Mouse (Mus musculus): ENCODE results near the gene Rps6kb2. TPM values are rescaled to one million over a fixed set of nuclear protein-coding genes. Genes with fewer than 3 reads are reported as not detected.

Rps6kb2 gene
- total RNA-seq, 2 experiments from 2014 or later, result 34.8 to 39.8 TPM

Other genes starting within 250 kb of the Rps6kb2 start
Only the 30 nearest of the 32 such genes appear.
- gene Unc93b1, start 228.2 kb downstream of the Rps6kb2 start, total RNA-seq (2015; ENCODE audit: low replicate concordance), result 28.5 and 29.3 TPM in 2 replicates
- gene Unc93b1, start 228.2 kb downstream of the Rps6kb2 start, total RNA-seq (2017; ENCODE audit: low replicate concordance), result 28.2 and 34.4 TPM in 2 replicates
- 3.6 TPM in 1 of 2 replicates, not detected in the other for gene Aldh3b3, start 204.7 kb downstream of the Rps6kb2 start, total RNA-seq (2015; ENCODE audit: low replicate concordance)
- not detected in 2 replicates for gene Aldh3b3, start 204.7 kb downstream of the Rps6kb2 start, total RNA-seq (2017; ENCODE audit: low replicate concordance)
- 1.3 and 6.5 TPM in 2 replicates for gene Aldh3b2, start 191.0 kb downstream of the Rps6kb2 start, total RNA-seq (2015; ENCODE audit: low replicate concordance)
- 1.1 and 2.4 TPM in 2 replicates for gene Aldh3b2, start 191.0 kb downstream of the Rps6kb2 start, total RNA-seq (2017; ENCODE audit: low replicate concordance)
- not detected in 2 replicates for gene Acy3, start 176.8 kb downstream of the Rps6kb2 start, total RNA-seq (2015; ENCODE audit: low replicate concordance)
- gene Acy3, start 176.8 kb downstream of the Rps6kb2 start, total RNA-seq (2017; ENCODE audit: low replicate concordance), result not detected in 2 replicates
- not detected in 2 replicates for gene Tbx10, start 170.6 kb downstream of the Rps6kb2 start, total RNA-seq (2015; ENCODE audit: low replicate concordance)
- gene Tbx10, start 170.6 kb downstream of the Rps6kb2 start, total RNA-seq (2017; ENCODE audit: low replicate concordance), result not detected in 2 replicates
- not detected in 2 replicates for gene Nudt8, start 162.8 kb downstream of the Rps6kb2 start, total RNA-seq (2015; ENCODE audit: low replicate concordance)
- gene Nudt8, start 162.8 kb downstream of the Rps6kb2 start, total RNA-seq (2017; ENCODE audit: low replicate concordance), result 1.4 TPM in 1 of 2 replicates, not detected in the other
- gene Gm49405, start 162.7 kb downstream of the Rps6kb2 start, total RNA-seq (2015; ENCODE audit: low replicate concordance), result not detected in 2 replicates
- gene Gm49405, start 162.7 kb downstream of the Rps6kb2 start, total RNA-seq (2017; ENCODE audit: low replicate concordance), result 0.90 TPM in 1 of 2 replicates, not detected in the other
- 0.42 TPM in 1 of 2 replicates, not detected in the other for gene Doc2g, start 160.0 kb downstream of the Rps6kb2 start, total RNA-seq (2015; ENCODE audit: low replicate concordance)
- 3.0 TPM in 1 of 2 replicates, not detected in the other for gene Doc2g, start 160.0 kb downstream of the Rps6kb2 start, total RNA-seq (2017; ENCODE audit: low replicate concordance)
- 77.1 and 96.6 TPM in 2 replicates for gene Ndufv1, start 150.5 kb downstream of the Rps6kb2 start, total RNA-seq (2015; ENCODE audit: low replicate concordance)
- 161 and 207 TPM in 2 replicates for gene Ndufv1, start 150.5 kb downstream of the Rps6kb2 start, total RNA-seq (2017; ENCODE audit: low replicate concordance)
- 115 and 185 TPM in 2 replicates for gene Gstp1, start 125.4 kb downstream of the Rps6kb2 start, total RNA-seq (2015; ENCODE audit: low replicate concordance)
- 22.8 and 23.9 TPM in 2 replicates for gene Gstp1, start 125.4 kb downstream of the Rps6kb2 start, total RNA-seq (2017; ENCODE audit: low replicate concordance)
- 3.2 TPM in 1 of 2 replicates, not detected in the other for gene Gstp2, start 117.3 kb downstream of the Rps6kb2 start, total RNA-seq (2015; ENCODE audit: low replicate concordance)
- 3.2 TPM in 1 of 2 replicates, not detected in the other for gene Gstp2, start 117.3 kb downstream of the Rps6kb2 start, total RNA-seq (2017; ENCODE audit: low replicate concordance)
- gene Gstp3, start 103.8 kb downstream of the Rps6kb2 start, total RNA-seq (2015; ENCODE audit: low replicate concordance), result 8.8 and 15.9 TPM in 2 replicates
- gene Gstp3, start 103.8 kb downstream of the Rps6kb2 start, total RNA-seq (2017; ENCODE audit: low replicate concordance), result 16.8 and 19.8 TPM in 2 replicates
- gene Cabp2, start 81.8 kb downstream of the Rps6kb2 start, total RNA-seq (2015; ENCODE audit: low replicate concordance), result not detected in 2 replicates
- not detected in 2 replicates for gene Cabp2, start 81.8 kb downstream of the Rps6kb2 start, total RNA-seq (2017; ENCODE audit: low replicate concordance)
- 118 and 124 TPM in 2 replicates for gene Cdk2ap2, start 66.2 kb downstream of the Rps6kb2 start, total RNA-seq (2015; ENCODE audit: low replicate concordance)
- gene Cdk2ap2, start 66.2 kb downstream of the Rps6kb2 start, total RNA-seq (2017; ENCODE audit: low replicate concordance), result 17.9 and 36.3 TPM in 2 replicates
- gene Pitpnm1, start 63.4 kb downstream of the Rps6kb2 start, total RNA-seq (2015; ENCODE audit: low replicate concordance), result 56.6 and 67.1 TPM in 2 replicates
- 33.9 and 60.9 TPM in 2 replicates for gene Pitpnm1, start 63.4 kb downstream of the Rps6kb2 start, total RNA-seq (2017; ENCODE audit: low replicate concordance)
- 33.5 and 72.1 TPM in 2 replicates for gene Aip, start 37.5 kb downstream of the Rps6kb2 start, total RNA-seq (2015; ENCODE audit: low replicate concordance)
- 41.2 and 41.8 TPM in 2 replicates for gene Aip, start 37.5 kb downstream of the Rps6kb2 start, total RNA-seq (2017; ENCODE audit: low replicate concordance)
- 1.1 TPM in 1 of 2 replicates, not detected in the other for gene Gpr152, start 23.6 kb downstream of the Rps6kb2 start, total RNA-seq (2015; ENCODE audit: low replicate concordance)
- gene Gpr152, start 23.6 kb downstream of the Rps6kb2 start, total RNA-seq (2017; ENCODE audit: low replicate concordance), result not detected in 2 replicates
- gene Cabp4, start 19.3 kb downstream of the Rps6kb2 start, total RNA-seq (2015; ENCODE audit: low replicate concordance), result not detected in 2 replicates
- gene Cabp4, start 19.3 kb downstream of the Rps6kb2 start, total RNA-seq (2017; ENCODE audit: low replicate concordance), result not detected in 2 replicates
- gene Coro1b, start 14.7 kb downstream of the Rps6kb2 start, total RNA-seq (2015; ENCODE audit: low replicate concordance), result 68.3 and 83.3 TPM in 2 replicates
- 8.5 and 48.9 TPM in 2 replicates for gene Coro1b, start 14.7 kb downstream of the Rps6kb2 start, total RNA-seq (2017; ENCODE audit: low replicate concordance)
- 66.3 and 73.4 TPM in 2 replicates for gene Ptprcap, start 9.8 kb downstream of the Rps6kb2 start, total RNA-seq (2015; ENCODE audit: low replicate concordance)
- gene Ptprcap, start 9.8 kb downstream of the Rps6kb2 start, total RNA-seq (2017; ENCODE audit: low replicate concordance), result 14.4 and 38.8 TPM in 2 replicates
- gene Carns1, start 12.1 kb upstream of the Rps6kb2 start, total RNA-seq (2015; ENCODE audit: low replicate concordance), result 0.72 and 2.5 TPM in 2 replicates
- 0.13 and 1.5 TPM in 2 replicates for gene Carns1, start 12.1 kb upstream of the Rps6kb2 start, total RNA-seq (2017; ENCODE audit: low replicate concordance)
- 8.0 and 31.0 TPM in 2 replicates for gene Tbc1d10c, start 27.9 kb upstream of the Rps6kb2 start, total RNA-seq (2015; ENCODE audit: low replicate concordance)
- 6.2 and 14.2 TPM in 2 replicates for gene Tbc1d10c, start 27.9 kb upstream of the Rps6kb2 start, total RNA-seq (2017; ENCODE audit: low replicate concordance)
- 181 and 188 TPM in 2 replicates for gene Ppp1ca, start 28.7 kb upstream of the Rps6kb2 start, total RNA-seq (2015; ENCODE audit: low replicate concordance)
- 185 and 268 TPM in 2 replicates for gene Ppp1ca, start 28.7 kb upstream of the Rps6kb2 start, total RNA-seq (2017; ENCODE audit: low replicate concordance)
- 44.0 and 54.1 TPM in 2 replicates for gene Rad9a, start 38.3 kb upstream of the Rps6kb2 start, total RNA-seq (2015; ENCODE audit: low replicate concordance)
- 27.5 and 41.6 TPM in 2 replicates for gene Rad9a, start 38.3 kb upstream of the Rps6kb2 start, total RNA-seq (2017; ENCODE audit: low replicate concordance)
- gene Clcf1, start 50.9 kb upstream of the Rps6kb2 start, total RNA-seq (2015; ENCODE audit: low replicate concordance), result not detected in 2 replicates
- gene Clcf1, start 50.9 kb upstream of the Rps6kb2 start, total RNA-seq (2017; ENCODE audit: low replicate concordance), result 0.15 and 1.2 TPM in 2 replicates
- not detected in 2 replicates for gene AC109138.7, start 51.0 kb upstream of the Rps6kb2 start, total RNA-seq (2015; ENCODE audit: low replicate concordance)
- not detected in 2 replicates for gene AC109138.7, start 51.0 kb upstream of the Rps6kb2 start, total RNA-seq (2017; ENCODE audit: low replicate concordance)
- 21.8 and 24.5 TPM in 2 replicates for gene Pold4, start 68.5 kb upstream of the Rps6kb2 start, total RNA-seq (2015; ENCODE audit: low replicate concordance)
- 5.0 and 16.1 TPM in 2 replicates for gene Pold4, start 68.5 kb upstream of the Rps6kb2 start, total RNA-seq (2017; ENCODE audit: low replicate concordance)
- 2.2 and 16.8 TPM in 2 replicates for gene Ssh3, start 105.8 kb upstream of the Rps6kb2 start, total RNA-seq (2015; ENCODE audit: low replicate concordance)
- gene Ssh3, start 105.8 kb upstream of the Rps6kb2 start, total RNA-seq (2017; ENCODE audit: low replicate concordance), result 0.90 and 5.2 TPM in 2 replicates
- gene Ankrd13d, start 119.8 kb upstream of the Rps6kb2 start, total RNA-seq (2015; ENCODE audit: low replicate concordance), result 0.72 and 1.3 TPM in 2 replicates
- gene Ankrd13d, start 119.8 kb upstream of the Rps6kb2 start, total RNA-seq (2017; ENCODE audit: low replicate concordance), result 0.39 TPM in 1 of 2 replicates, not detected in the other
- gene Grk2, start 142.9 kb upstream of the Rps6kb2 start, total RNA-seq (2015; ENCODE audit: low replicate concordance), result 71.3 and 72.8 TPM in 2 replicates
- gene Grk2, start 142.9 kb upstream of the Rps6kb2 start, total RNA-seq (2017; ENCODE audit: low replicate concordance), result 40.5 and 47.1 TPM in 2 replicates

Data from erythroid progenitor cell, adult 5-6 weeks (primary cell).